Mouse (Mus musculus): ENCODE results near the gene A630076J17Rik. TPM values are rescaled to one million over a fixed set of nuclear protein-coding genes. Genes with fewer than 3 reads are reported as not detected.

Gene A630076J17Rik
- polyA plus RNA-seq, 1 experiment from 2014 or later: not detected

GRCm38 (mm10) chr3:107239607-107240006 lies 9.2 kb downstream of the A630076J17Rik start, which contains the start of gene Prok1:
TSS of gene Prok1 (minus strand) at chr3:107239707.
- Histone ChIP-seq H3K27me3 (ENCODE audit: control insufficient read depth, insufficient read depth, low read length) (0 out of 2 replicates have a peak, but pooled peaks cover 4% of the 10 kb centered on the region), H3K4me3 (ENCODE audit: low read length) (no peak within 1 kb of the TSS), H3K9ac (ENCODE audit: low read depth, low read length) (no peak within 1 kb of the TSS), H3K9me3 (ENCODE audit: control insufficient read depth, low read length) (no peaks in the 10 kb centered on the region), H3K4me1 (ENCODE audit: control insufficient read depth, insufficient read depth, low read length) (no peaks in the 10 kb centered on the region), H3K36me3 (ENCODE audit: control insufficient read depth, insufficient read depth, low read length) (no peaks in the 10 kb centered on the region), H3K27ac (ENCODE audit: low read depth, low read length) (no peak within 1 kb of the TSS), H3K4me2 (replicated peaks; ENCODE audit: low read depth, low read length) (no peak within 1 kb of the TSS)
- ATAC-seq (ENCODE audit: low FRiP score, low TSS enrichment): no peak
- WGBS: 90% methylated on average over 9 of the region's 9 CpGs

GRCm38 (mm10) chr3:107241389-107242094 lies 11.1 kb downstream of the A630076J17Rik start:
- Histone ChIP-seq H3K4me2 (replicated peaks; ENCODE audit: low read depth, low read length) (no peak overlapping the region), H3K9ac (ENCODE audit: low read depth, low read length) (no peak overlapping the region), H3K27me3 (ENCODE audit: control insufficient read depth, insufficient read depth, low read length) (0 out of 2 replicates have a peak, but pooled peaks cover 4% of the 10 kb centered on the region), H3K9me3 (ENCODE audit: control insufficient read depth, low read length) (no peaks in the 10 kb centered on the region), H3K4me3 (ENCODE audit: low read length) (no peak overlapping the region), H3K36me3 (ENCODE audit: control insufficient read depth, insufficient read depth, low read length) (no peaks in the 10 kb centered on the region), H3K4me1 (ENCODE audit: control insufficient read depth, insufficient read depth, low read length) (no peaks in the 10 kb centered on the region), H3K27ac (ENCODE audit: low read depth, low read length) (no peak overlapping the region)
- WGBS: 46% methylated on average over 14 of the region's 14 CpGs
- no peak for ATAC-seq (ENCODE audit: low FRiP score, low TSS enrichment)

GRCm38 (mm10) chr3:107246876-107247275 lies 16.5 kb downstream of the A630076J17Rik start:
- WGBS: 72% methylated on average over 6 of the region's 6 CpGs
- Histone ChIP-seq H3K27ac (ENCODE audit: low read depth, low read length) (no peak overlapping the region), H3K27me3 (ENCODE audit: control insufficient read depth, insufficient read depth, low read length) (peaks cover 7% of the 10 kb centered on the region; the same call in 1 of the 2 replicates), H3K4me1 (ENCODE audit: control insufficient read depth, insufficient read depth, low read length) (no peaks in the 10 kb centered on the region), H3K9ac (ENCODE audit: low read depth, low read length) (no peak overlapping the region), H3K4me3 (ENCODE audit: low read length) (no peak overlapping the region), H3K4me2 (replicated peaks; ENCODE audit: low read depth, low read length) (no peak overlapping the region), H3K9me3 (ENCODE audit: control insufficient read depth, low read length) (no peaks in the 10 kb centered on the region), H3K36me3 (ENCODE audit: control insufficient read depth, insufficient read depth, low read length) (no peaks in the 10 kb centered on the region)
- no peak for ATAC-seq (ENCODE audit: low FRiP score, low TSS enrichment)

GRCm38 (mm10) chr3:107249042-107249441 lies 18.6 kb downstream of the A630076J17Rik start:
- WGBS: 66% methylated on average over 3 of the region's 3 CpGs
- Histone ChIP-seq H3K27me3 (ENCODE audit: control insufficient read depth, insufficient read depth, low read length) (peaks cover 2% of the 10 kb centered on the region; the same call in 1 of the 2 replicates), H3K27ac (ENCODE audit: low read depth, low read length) (no peak overlapping the region), H3K4me2 (replicated peaks; ENCODE audit: low read depth, low read length) (no peak overlapping the region), H3K9ac (ENCODE audit: low read depth, low read length) (no peak overlapping the region), H3K9me3 (ENCODE audit: control insufficient read depth, low read length) (no peaks in the 10 kb centered on the region), H3K4me3 (ENCODE audit: low read length) (no peak overlapping the region), H3K36me3 (ENCODE audit: control insufficient read depth, insufficient read depth, low read length) (no peaks in the 10 kb centered on the region), H3K4me1 (ENCODE audit: control insufficient read depth, insufficient read depth, low read length) (no peaks in the 10 kb centered on the region)
- ATAC-seq (ENCODE audit: low FRiP score, low TSS enrichment): no peak

- no peak overlapping the region for H3K27ac ChIP-seq (ENCODE audit: low read depth, low read length)
- peaks cover 2% of the 10 kb centered on the region; the same call in 1 of the 2 replicates for H3K27me3 ChIP-seq (ENCODE audit: control insufficient read depth, insufficient read depth, low read length)
- H3K36me3 ChIP-seq (ENCODE audit: control insufficient read depth, insufficient read depth, low read length): no peaks in the 10 kb centered on the region
- no peak overlapping the region for H3K9ac ChIP-seq (ENCODE audit: low read depth, low read length)
- no peaks in the 10 kb centered on the region for H3K9me3 ChIP-seq (ENCODE audit: control insufficient read depth, low read length)
- H3K4me2 ChIP-seq (replicated peaks; ENCODE audit: low read depth, low read length): no peak overlapping the region
- no peaks in the 10 kb centered on the region for H3K4me1 ChIP-seq (ENCODE audit: control insufficient read depth, insufficient read depth, low read length)
- no peak overlapping the region for H3K4me3 ChIP-seq (ENCODE audit: low read length)
- ATAC-seq (ENCODE audit: low FRiP score, low TSS enrichment): no peak
- WGBS: 50% methylated on average over 2 of the region's 2 CpGs
These were observed 19.9 kb downstream of the A630076J17Rik start for GRCm38 (mm10) chr3:107250320-107250719.

GRCm38 (mm10) chr3:107252035-107252434 lies 21.6 kb downstream of the A630076J17Rik start:
- Histone ChIP-seq H3K27me3 (ENCODE audit: control insufficient read depth, insufficient read depth, low read length) (no peaks in the 10 kb centered on the region), H3K27ac (ENCODE audit: low read depth, low read length) (no peak overlapping the region), H3K9ac (ENCODE audit: low read depth, low read length) (no peak overlapping the region), H3K4me1 (ENCODE audit: control insufficient read depth, insufficient read depth, low read length) (no peaks in the 10 kb centered on the region), H3K4me2 (replicated peaks; ENCODE audit: low read depth, low read length) (no peak overlapping the region), H3K9me3 (ENCODE audit: control insufficient read depth, low read length) (no peaks in the 10 kb centered on the region), H3K36me3 (ENCODE audit: control insufficient read depth, insufficient read depth, low read length) (no peaks in the 10 kb centered on the region), H3K4me3 (ENCODE audit: low read length) (no peak overlapping the region)
- WGBS: 64% methylated on average over 4 of the region's 4 CpGs
- 0 out of 2 replicates have a peak, but pooled peaks have one; percentile 20 for ATAC-seq (ENCODE audit: low FRiP score, low TSS enrichment)

GRCm38 (mm10) chr3:107253925-107254324 lies 23.5 kb downstream of the A630076J17Rik start:
- Histone ChIP-seq H3K4me3 (ENCODE audit: low read length) (no peak overlapping the region), H3K4me2 (replicated peaks; ENCODE audit: low read depth, low read length) (no peak overlapping the region), H3K4me1 (ENCODE audit: control insufficient read depth, insufficient read depth, low read length) (no peaks in the 10 kb centered on the region), H3K27me3 (ENCODE audit: control insufficient read depth, insufficient read depth, low read length) (no peaks in the 10 kb centered on the region), H3K36me3 (ENCODE audit: control insufficient read depth, insufficient read depth, low read length) (no peaks in the 10 kb centered on the region), H3K9me3 (ENCODE audit: control insufficient read depth, low read length) (no peaks in the 10 kb centered on the region), H3K9ac (ENCODE audit: low read depth, low read length) (no peak overlapping the region), H3K27ac (ENCODE audit: low read depth, low read length) (no peak overlapping the region)
- ATAC-seq (ENCODE audit: low FRiP score, low TSS enrichment): no peak
- WGBS: 76% methylated on average over 5 of the region's 5 CpGs

- no peaks in the 10 kb centered on the region for H3K36me3 ChIP-seq (ENCODE audit: control insufficient read depth, insufficient read depth, low read length)
- WGBS: 83% methylated on average over 3 of the region's 3 CpGs
- H3K9me3 ChIP-seq (ENCODE audit: control insufficient read depth, low read length): no peaks in the 10 kb centered on the region
- H3K4me1 ChIP-seq (ENCODE audit: control insufficient read depth, insufficient read depth, low read length): no peaks in the 10 kb centered on the region
- H3K27ac ChIP-seq (ENCODE audit: low read depth, low read length): no peak overlapping the region
- H3K4me2 ChIP-seq (replicated peaks; ENCODE audit: low read depth, low read length): no peak overlapping the region
- H3K9ac ChIP-seq (ENCODE audit: low read depth, low read length): no peak overlapping the region
- H3K4me3 ChIP-seq (ENCODE audit: low read length): no peak overlapping the region
- ATAC-seq (ENCODE audit: low FRiP score, low TSS enrichment): no peak
- no peaks in the 10 kb centered on the region for H3K27me3 ChIP-seq (ENCODE audit: control insufficient read depth, insufficient read depth, low read length)
These were observed 25.6 kb downstream of the A630076J17Rik start for GRCm38 (mm10) chr3:107255992-107256391.

GRCm38 (mm10) chr3:107256724-107257123 lies 26.3 kb downstream of the A630076J17Rik start:
- Histone ChIP-seq H3K27ac (ENCODE audit: low read depth, low read length) (no peak overlapping the region), H3K36me3 (ENCODE audit: control insufficient read depth, insufficient read depth, low read length) (no peaks in the 10 kb centered on the region), H3K4me3 (ENCODE audit: low read length) (no peak overlapping the region), H3K4me1 (ENCODE audit: control insufficient read depth, insufficient read depth, low read length) (0 out of 2 replicates have a peak, but pooled peaks cover 2% of the 10 kb centered on the region), H3K27me3 (ENCODE audit: control insufficient read depth, insufficient read depth, low read length) (no peaks in the 10 kb centered on the region), H3K4me2 (replicated peaks; ENCODE audit: low read depth, low read length) (no peak overlapping the region), H3K9me3 (ENCODE audit: control insufficient read depth, low read length) (no peaks in the 10 kb centered on the region), H3K9ac (ENCODE audit: low read depth, low read length) (no peak overlapping the region)
- ATAC-seq (ENCODE audit: low FRiP score, low TSS enrichment): no peak
- WGBS: 43% methylated on average over 7 of the region's 7 CpGs

Measured in kidney, embryonic 14.5 days (tissue).